Mouse (Mus musculus): ENCODE results near the gene Nrcam. TPM values are rescaled to one million over a fixed set of nuclear protein-coding genes. Genes with fewer than 3 reads are reported as not detected.

Gene Nrcam
- polyA plus RNA-seq, 1 experiment, result 0.06 TPM

DNA sequence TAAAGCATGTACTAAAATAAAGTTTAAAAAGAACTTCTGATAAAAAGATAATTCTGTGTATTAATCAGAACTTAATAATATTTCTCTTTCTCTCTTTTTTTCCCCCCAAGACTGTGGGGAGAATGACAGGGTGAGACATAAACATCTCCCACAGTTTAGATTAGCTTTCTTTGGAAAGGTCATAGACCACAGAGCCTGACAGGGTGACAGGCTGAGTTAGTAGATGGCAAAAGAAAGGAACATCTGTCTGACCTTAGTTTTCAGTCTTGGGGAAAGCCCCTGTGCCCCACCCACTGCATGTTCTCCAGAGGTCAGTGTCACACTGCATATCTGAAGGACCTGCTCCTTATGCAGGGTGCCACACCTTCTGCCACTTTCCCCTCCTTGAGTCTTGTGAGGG, 222.9 kb downstream of the Nrcam start:
- no peak for DNase-seq (ENCODE audit: low read depth in 1 of 2, low spot score in 2 of 2)
- Histone ChIP-seq H3K4me1 (ENCODE audit: control insufficient read depth, insufficient read depth, insufficient read length) (no peaks in the 10 kb centered on the region), H3K27me3 (ENCODE audit: control insufficient read depth, insufficient read depth, low read length) (no peaks in the 10 kb centered on the region), H3K36me3 (ENCODE audit: control insufficient read depth, insufficient read depth, low read length) (no peaks in the 10 kb centered on the region), H3K27ac (ENCODE audit: insufficient read depth, low read length) (no peak overlapping the region), H3K4me3 (ENCODE audit: extremely low read depth, insufficient read depth, insufficient read length) (no peak overlapping the region)
- TF ChIP-seq CTCF (IDR thresholded peaks at IDR 0.05; ENCODE audit: extremely low read depth, insufficient read depth, insufficient read length, insufficient replicate concordance) (no peak), POLR2A (IDR thresholded peaks at IDR 0.05; ENCODE audit: low read depth, low read length) (no peak)

DNA sequence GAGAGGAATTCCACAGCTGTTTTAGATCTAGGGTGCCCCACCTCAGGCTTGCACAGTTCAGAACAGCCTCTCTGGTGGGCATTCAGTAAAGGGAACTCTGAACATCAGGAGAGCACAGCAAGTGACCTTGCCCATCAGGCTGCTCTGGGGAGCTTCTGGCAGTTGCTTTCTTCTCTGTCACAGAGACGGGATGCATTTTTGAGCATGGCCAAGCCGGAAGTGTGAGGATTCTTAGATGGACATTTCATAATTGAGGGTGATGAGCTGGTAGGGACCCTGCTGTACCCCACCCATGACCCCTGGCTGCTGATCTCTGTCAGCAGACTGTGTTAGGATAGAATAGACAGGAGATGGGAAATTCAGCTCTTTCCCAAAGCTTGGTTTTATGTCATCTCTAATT, 225.4 kb downstream of the Nrcam start:
- H3K27ac ChIP-seq (ENCODE audit: insufficient read depth, low read length), result no peak overlapping the region
- DNase-seq (ENCODE audit: low read depth in 1 of 2, low spot score in 2 of 2), result no peak
- 80% methylated on average over 2 of the region's 2 CpGs for WGBS
- no peak overlapping the region for H3K4me3 ChIP-seq (ENCODE audit: extremely low read depth, insufficient read depth, insufficient read length)
- no peaks in the 10 kb centered on the region for H3K36me3 ChIP-seq (ENCODE audit: control insufficient read depth, insufficient read depth, low read length)
- no peak for TF ChIP-seq POLR2A (IDR thresholded peaks at IDR 0.05; ENCODE audit: low read depth, low read length)
- TF ChIP-seq CTCF (IDR thresholded peaks at IDR 0.05; ENCODE audit: extremely low read depth, insufficient read depth, insufficient read length, insufficient replicate concordance), result no peak
- H3K27me3 ChIP-seq (ENCODE audit: control insufficient read depth, insufficient read depth, low read length), result no peaks in the 10 kb centered on the region
- H3K4me1 ChIP-seq (ENCODE audit: control insufficient read depth, insufficient read depth, insufficient read length), result no peaks in the 10 kb centered on the region

DNA sequence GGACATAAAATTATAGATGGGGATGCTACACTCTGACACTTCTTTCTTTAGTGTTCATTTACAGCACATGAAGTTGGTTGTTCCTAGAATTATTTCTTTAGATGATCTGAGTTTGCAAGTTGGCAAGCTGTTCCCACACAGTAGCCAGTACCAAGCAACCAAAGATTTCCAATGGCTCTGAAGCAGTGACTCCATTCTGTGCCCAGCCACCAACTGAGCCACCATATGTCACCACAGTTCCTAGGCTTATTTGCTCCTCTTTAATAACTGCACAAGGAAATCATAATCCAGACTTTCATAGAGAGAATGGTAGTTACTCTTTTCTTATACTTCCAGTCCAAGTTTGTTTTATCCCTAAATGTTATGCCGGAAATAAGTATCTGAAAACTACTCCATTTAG, 226.1 kb downstream of the Nrcam start:
- no peak overlapping the region for H3K4me3 ChIP-seq (ENCODE audit: extremely low read depth, insufficient read depth, insufficient read length)
- TF ChIP-seq POLR2A (IDR thresholded peaks at IDR 0.05; ENCODE audit: low read depth, low read length), result no peak
- TF ChIP-seq CTCF (IDR thresholded peaks at IDR 0.05; ENCODE audit: extremely low read depth, insufficient read depth, insufficient read length, insufficient replicate concordance), result no peak

DNA sequence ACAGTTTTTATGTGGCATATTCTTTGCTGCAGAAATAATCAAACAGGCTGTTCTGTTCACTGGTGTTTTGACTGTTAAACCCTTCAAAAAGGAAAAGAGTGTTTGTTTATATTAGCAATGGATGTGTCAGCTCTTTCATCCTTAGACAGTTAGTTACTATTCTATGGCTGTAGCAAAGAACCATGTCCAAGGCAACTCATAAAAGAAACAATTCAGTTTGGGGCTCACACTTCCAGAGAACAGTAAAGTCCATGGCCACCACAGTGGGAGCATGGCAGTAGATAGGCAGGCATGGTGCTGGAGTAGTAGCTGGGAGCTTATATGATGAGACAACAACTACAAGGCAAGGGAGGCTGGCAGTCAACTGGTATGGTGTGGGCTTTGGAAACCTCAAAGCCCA, 231.3 kb downstream of the Nrcam start:
- no peak for DNase-seq (ENCODE audit: low read depth in 1 of 2, low spot score in 2 of 2)
- Histone ChIP-seq H3K4me1 (ENCODE audit: control insufficient read depth, insufficient read depth, insufficient read length) (no peaks in the 10 kb centered on the region), H3K27ac (ENCODE audit: insufficient read depth, low read length) (no peak overlapping the region), H3K27me3 (ENCODE audit: control insufficient read depth, insufficient read depth, low read length) (no peaks in the 10 kb centered on the region), H3K4me3 (ENCODE audit: extremely low read depth, insufficient read depth, insufficient read length) (no peak overlapping the region), H3K36me3 (ENCODE audit: control insufficient read depth, insufficient read depth, low read length) (no peaks in the 10 kb centered on the region)
- TF ChIP-seq POLR2A (IDR thresholded peaks at IDR 0.05; ENCODE audit: low read depth, low read length) (no peak), CTCF (IDR thresholded peaks at IDR 0.05; ENCODE audit: extremely low read depth, insufficient read depth, insufficient read length, insufficient replicate concordance) (no peak)

More for the DNA sequence above, 226.1 kb downstream of the Nrcam start:
- no peaks in the 10 kb centered on the region for H3K27me3 ChIP-seq (ENCODE audit: control insufficient read depth, insufficient read depth, low read length)
- no peaks in the 10 kb centered on the region for H3K36me3 ChIP-seq (ENCODE audit: control insufficient read depth, insufficient read depth, low read length)
- no peak for DNase-seq (ENCODE audit: low read depth in 1 of 2, low spot score in 2 of 2)
- WGBS, result 88% methylated on average over 1 of the region's 1 CpGs
- H3K4me1 ChIP-seq (ENCODE audit: control insufficient read depth, insufficient read depth, insufficient read length), result no peaks in the 10 kb centered on the region
- H3K27ac ChIP-seq (ENCODE audit: insufficient read depth, low read length), result no peak overlapping the region

DNA sequence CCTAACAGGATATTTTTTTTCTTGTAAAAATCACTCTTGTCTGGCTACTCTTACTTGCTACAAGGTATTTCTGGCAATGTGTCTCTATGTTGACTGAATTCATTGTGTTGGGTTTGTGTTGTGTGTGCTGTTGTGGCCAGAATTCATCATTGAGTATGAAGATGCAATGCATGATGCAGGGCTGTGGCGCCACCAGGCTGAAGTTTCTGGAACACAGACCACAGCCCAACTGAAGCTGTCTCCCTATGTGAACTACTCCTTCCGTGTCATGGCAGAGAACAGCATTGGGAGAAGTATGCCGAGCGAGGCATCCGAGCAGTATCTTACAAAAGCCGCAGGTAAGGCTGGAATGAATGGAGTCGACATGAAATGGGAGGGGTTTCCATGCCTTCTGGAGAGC, 241.4 kb downstream of the Nrcam start:
- no peak for DNase-seq (ENCODE audit: low read depth in 1 of 2, low spot score in 2 of 2)
- Histone ChIP-seq H3K36me3 (ENCODE audit: control insufficient read depth, insufficient read depth, low read length) (no peaks in the 10 kb centered on the region), H3K4me3 (ENCODE audit: extremely low read depth, insufficient read depth, insufficient read length) (no peak overlapping the region), H3K27ac (ENCODE audit: insufficient read depth, low read length) (no peak overlapping the region), H3K4me1 (ENCODE audit: control insufficient read depth, insufficient read depth, insufficient read length) (no peaks in the 10 kb centered on the region), H3K27me3 (ENCODE audit: control insufficient read depth, insufficient read depth, low read length) (no peaks in the 10 kb centered on the region)
- 85% methylated on average over 7 of the region's 7 CpGs for WGBS
- TF ChIP-seq CTCF (IDR thresholded peaks at IDR 0.05; ENCODE audit: extremely low read depth, insufficient read depth, insufficient read length, insufficient replicate concordance), result no peak
- no peak for TF ChIP-seq POLR2A (IDR thresholded peaks at IDR 0.05; ENCODE audit: low read depth, low read length)

DNA sequence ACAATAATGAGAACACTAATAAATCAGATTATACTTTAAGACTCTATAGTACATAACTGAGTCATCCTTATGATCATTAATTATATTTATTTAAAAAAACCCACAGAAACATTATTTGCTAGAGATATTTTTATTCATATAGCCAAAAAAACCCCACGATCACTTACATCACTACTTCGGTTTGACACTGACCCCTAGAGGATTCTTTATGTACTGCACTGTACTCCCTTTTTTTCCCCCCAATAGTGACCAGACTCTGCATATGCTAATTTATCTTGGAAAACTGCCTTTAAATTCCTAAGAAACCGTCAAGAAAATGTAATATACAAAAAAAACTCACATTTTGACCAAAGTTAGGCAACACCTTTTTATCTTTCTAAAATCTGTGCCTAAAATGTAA, 244.0 kb downstream of the Nrcam start:
- Histone ChIP-seq H3K27ac (ENCODE audit: insufficient read depth, low read length) (no peak overlapping the region), H3K36me3 (ENCODE audit: control insufficient read depth, insufficient read depth, low read length) (no peaks in the 10 kb centered on the region), H3K27me3 (ENCODE audit: control insufficient read depth, insufficient read depth, low read length) (no peaks in the 10 kb centered on the region), H3K4me3 (ENCODE audit: extremely low read depth, insufficient read depth, insufficient read length) (no peak overlapping the region), H3K4me1 (ENCODE audit: control insufficient read depth, insufficient read depth, insufficient read length) (no peaks in the 10 kb centered on the region)
- no peak for DNase-seq (ENCODE audit: low read depth in 1 of 2, low spot score in 2 of 2)
- TF ChIP-seq POLR2A (IDR thresholded peaks at IDR 0.05; ENCODE audit: low read depth, low read length) (no peak), CTCF (IDR thresholded peaks at IDR 0.05; ENCODE audit: extremely low read depth, insufficient read depth, insufficient read length, insufficient replicate concordance) (no peak)
- WGBS, result 6% methylated on average over 3 of the region's 3 CpGs

DNA sequence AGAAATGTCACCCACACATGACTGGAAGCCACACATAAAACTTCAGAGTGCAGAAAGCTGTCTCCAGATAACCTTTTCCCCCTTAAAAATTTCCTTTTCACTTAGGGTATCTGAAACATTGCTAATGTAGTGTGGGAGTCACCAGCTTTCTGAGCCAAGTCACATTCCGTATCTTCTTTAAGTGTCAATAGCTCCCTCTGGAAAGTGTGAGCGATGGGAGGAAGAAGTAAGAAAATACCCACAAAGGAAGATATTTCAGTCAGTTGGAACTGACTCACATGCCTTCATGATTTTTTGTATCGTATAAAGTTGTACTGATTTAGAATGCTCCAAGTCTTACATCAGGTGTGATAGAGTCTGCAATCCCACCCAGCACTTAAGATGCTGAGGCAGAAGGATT, 245.5 kb downstream of the Nrcam start:
- H3K27ac ChIP-seq (ENCODE audit: insufficient read depth, low read length), result no peak overlapping the region
- H3K36me3 ChIP-seq (ENCODE audit: control insufficient read depth, insufficient read depth, low read length), result no peaks in the 10 kb centered on the region
- no peak overlapping the region for H3K4me3 ChIP-seq (ENCODE audit: extremely low read depth, insufficient read depth, insufficient read length)
- WGBS, result 88% methylated on average over 3 of the region's 3 CpGs
- H3K27me3 ChIP-seq (ENCODE audit: control insufficient read depth, insufficient read depth, low read length), result no peaks in the 10 kb centered on the region
- DNase-seq (ENCODE audit: low read depth in 1 of 2, low spot score in 2 of 2), result no peak
- no peak for TF ChIP-seq POLR2A (IDR thresholded peaks at IDR 0.05; ENCODE audit: low read depth, low read length)
- no peak for TF ChIP-seq CTCF (IDR thresholded peaks at IDR 0.05; ENCODE audit: extremely low read depth, insufficient read depth, insufficient read length, insufficient replicate concordance)
- H3K4me1 ChIP-seq (ENCODE audit: control insufficient read depth, insufficient read depth, insufficient read length), result no peaks in the 10 kb centered on the region

Measured in spleen, adult 2 months (tissue).